Mouse (Mus musculus): ENCODE measurements around the gene Shc4.

The Shc4 gene

DNA sequence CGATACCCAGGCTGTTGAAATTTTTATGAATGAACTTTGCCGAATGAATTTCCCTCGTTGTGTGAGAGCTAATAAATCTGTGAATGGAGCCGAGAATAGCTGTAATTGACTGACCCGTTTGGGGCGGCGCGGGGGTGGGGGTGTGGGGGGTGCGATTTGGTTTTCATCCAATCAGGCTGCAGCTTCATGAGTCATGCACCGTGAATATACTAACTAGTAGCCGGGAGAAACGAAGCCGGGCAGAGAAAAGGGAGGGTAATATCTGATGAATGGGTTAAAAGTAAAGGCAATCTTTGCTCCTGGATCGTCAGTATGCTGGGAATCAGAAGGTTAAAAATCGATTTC is at the start of gene Shc4:
TSS of gene Shc4 (minus strand) at position 63 of the 345 bp plus-strand sequence.
- peak; percentile 60 to 76 for DNase-seq

DNA sequence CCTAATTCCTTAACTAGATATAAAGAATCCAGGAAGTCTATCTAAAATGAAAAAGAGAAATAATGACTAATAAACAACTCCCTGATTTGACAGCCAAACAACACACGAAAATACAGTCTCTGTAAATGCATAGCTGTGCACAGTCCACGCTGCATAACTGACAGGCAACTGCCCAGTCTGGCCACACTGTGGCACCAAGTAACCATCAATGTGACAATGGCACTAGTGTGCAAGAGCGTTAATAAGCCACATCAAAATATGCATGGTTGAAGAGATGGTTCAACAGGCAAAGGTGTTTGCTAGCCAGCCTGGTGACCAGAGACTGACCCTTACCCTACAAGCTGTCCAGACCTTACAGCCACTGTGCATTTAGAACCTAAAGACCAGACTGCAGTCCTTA is 41.1 kb upstream of the Shc4 start:
- peak; percentile 36 to 42 for DNase-seq

DNA sequence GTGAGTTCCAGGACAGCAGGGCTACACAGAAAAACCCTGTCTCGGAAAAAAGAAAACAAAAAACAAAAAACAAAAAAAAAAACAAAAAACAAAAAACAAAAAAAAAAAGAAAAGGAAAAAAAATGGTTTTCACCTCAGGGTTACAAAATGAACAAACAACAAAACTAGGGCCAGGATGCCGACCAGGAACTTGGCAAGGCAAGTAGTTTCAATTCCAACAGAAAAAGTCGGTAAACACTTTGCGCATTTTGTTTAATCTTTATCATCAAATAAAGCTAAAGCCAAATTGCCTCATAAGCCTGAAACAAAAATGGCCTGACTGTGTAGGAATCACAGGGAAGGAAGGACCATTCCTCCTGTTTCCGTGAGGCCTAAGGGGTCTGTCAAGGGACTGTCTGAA is 40.6 kb upstream of the Shc4 start:
- no peak for DNase-seq

DNA sequence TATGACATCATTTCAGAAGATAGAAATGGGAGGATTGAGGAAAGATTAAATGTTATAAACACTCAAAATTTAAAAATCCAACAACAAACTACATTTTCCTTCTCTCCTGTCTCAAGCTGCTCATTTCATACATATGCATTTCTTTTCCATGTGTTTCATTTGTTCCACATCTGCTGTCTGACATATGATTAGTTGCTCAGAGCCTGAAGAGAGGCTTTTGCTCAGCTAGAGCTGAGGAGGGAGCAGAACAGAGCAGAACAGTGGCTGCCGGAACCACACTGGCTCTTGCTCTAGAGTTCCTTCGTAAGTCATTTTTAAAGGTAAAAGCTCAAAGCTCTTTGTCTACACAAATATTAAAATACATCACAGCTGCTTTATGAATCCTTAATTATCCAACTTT is 25.4 kb upstream of the Shc4 start:
- DNase-seq: no peak

DNA sequence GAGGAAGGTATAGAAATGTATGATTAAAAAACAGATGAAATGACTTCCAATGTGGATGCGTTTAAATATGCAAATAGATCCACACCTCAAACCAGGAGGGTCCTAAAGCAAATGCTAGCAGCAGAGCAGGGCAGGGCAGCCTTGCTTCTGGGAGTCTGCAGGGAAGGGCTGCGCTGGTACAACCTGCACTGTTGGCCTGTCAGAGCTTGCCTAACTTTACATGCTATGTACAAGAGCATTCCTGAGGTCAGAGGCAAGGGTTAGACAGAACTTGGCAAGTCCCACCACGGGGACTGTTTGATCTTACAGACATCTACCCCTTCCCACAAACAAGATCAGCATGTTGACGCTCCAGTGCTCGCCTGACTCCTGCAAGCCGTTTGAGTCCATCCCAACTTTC is 15.4 kb upstream of the Shc4 start:
- DNase-seq: no peak

DNA sequence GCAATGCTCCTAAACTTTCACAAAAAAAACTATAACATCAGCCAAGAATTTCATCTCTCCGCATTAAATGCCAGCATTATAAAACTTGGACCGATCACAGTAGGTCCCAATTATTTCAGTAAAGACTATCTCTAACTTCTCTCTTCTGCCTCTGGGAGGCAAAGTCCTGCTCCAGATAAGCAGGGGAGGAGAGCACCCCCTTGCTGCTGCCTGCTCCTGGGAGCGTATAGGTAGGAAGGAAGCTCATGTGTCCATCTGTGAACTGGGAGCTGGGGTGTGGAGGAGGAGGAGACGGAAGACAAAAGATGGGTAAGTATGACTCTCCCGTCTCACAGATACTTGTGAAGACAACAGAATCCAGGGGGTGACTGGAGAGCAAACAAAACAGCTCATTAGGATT is 14.8 kb upstream of the Shc4 start:
- no peak for DNase-seq

DNA sequence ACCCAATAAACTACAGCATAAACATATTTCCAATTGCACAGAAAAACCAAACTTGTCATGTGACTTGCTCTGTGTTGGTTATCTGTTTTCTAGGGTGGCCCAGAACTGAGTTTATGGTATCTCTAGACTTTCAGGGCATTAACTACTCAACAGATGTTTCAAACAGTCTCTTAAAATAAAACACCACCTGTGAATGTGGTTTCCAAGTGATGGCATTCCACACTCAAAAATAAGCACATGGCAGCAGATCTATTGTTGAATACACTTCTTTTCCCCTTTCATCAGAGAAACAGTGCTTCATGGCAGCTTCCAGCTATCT is 12.0 kb upstream of the Shc4 start:
- DNase-seq: no peak

DNA sequence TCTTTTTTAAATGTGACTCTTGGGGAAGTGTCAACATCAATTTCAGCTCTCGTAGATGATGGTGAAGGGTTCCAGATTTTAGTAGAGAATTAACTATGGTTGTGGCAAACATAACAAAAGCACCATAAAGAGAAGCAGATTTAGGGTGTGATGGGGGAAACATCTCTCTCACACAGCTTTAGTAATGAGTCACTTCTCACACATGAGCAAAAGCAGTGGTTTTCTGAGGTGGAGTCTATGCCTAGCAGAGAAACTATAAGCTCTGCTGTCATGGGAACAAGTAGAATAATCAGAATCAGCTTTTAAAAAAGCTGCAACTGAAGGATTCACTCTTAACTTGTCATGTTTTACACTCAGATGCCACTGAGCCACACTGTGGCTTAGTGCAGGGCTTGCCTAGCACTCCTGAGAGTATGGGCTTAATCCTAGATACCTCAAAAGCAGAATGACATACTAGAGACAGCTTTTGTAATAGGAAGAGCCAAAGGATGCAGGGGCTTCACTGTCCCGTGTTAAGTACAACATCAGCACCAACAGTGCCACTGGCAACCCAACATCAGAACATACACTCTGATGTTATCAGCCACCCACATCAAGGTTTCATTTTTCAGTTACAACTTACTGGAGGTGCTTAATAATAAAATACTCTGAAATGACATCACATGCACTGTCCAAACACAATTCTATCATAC is 11.5 kb upstream of the Shc4 start:
- no peak for DNase-seq

DNA sequence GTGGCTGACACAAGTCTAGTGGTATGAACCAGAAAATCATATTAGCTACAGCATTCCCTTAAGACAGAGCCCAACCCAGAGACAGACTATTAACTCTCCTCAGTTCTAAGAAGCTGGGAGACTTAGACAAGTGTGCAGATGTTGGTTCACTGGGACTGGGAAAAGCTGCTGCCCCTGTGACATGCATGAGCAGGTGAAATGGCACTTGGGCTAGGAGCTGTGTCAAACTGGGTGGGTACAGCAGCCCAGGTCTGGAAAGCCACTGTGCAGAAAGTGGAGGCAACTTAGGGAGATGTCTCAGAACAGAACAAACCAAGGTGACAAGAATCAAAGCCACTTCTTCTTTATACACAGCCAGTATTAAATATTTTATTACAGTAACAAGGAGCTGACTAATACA is 10.8 kb upstream of the Shc4 start:
- DNase-seq: no peak

DNA sequence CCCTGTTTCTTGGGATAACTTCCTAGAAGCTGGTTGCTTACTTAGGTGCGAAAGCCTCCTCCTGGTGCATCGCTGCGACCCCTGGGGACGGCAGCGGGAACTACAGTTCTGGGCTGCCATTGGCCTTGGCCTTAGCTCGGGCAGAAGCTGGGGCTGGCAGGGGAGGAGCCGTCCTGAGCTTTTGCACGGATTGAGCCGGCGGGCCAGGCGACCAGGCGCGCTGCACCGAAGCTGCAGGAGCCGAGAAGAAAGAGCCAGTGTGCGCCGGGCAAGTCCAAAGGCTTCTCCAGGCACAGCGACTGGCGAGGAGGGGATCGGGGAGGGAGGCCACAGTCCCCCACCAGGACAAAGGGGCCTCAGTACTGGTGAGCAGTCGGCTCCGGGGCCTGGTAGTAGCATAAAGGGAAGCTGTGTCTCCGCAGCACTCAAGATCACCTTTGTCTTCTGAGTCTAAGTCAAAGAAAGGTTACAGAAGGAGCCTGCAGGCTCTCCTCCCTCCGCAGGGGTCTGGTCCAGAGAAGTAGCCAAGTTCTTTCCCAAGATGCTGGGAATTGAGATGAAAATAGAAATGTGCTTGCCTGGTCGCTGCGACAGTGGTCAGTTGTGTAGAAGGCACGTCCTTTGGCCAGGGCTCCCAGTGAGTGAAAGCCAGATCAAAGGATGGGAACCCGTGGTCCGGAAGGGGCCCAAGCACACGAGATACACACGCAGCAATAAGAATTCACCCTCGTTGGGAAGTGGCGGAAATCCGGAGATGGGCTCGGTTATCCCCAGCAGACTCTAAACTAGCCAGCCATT is 8.0 kb upstream of the Shc4 start:
- DNase-seq: peak; percentile 99

DNA sequence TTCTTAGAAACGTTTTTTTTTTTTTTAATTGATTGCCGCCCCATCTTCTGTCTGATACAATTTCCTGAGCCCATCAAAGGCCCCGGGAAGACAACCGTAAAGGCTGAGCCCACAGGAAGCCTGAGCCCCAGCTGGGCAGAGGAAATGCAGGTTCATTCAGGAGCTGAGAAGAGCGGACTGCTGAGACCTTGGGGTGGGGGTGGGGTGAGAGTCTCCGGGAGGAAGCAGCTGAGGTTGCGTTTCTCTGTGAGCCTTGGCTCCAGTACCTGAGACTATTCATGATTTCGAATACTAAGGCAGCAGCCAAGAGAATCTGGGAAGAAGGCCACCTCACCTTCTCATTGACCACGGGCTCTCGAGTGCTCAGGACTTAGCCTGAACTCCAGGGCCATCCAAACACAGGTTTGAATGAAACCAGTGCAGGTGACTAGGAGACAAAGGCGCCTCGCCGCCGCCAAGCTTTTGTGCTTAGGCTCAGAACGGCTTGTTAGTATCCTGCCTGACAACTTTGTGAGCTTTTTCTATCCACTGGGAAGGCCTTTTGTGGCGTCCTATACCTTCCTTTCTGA is 682 bp upstream of the Shc4 start:
- peak; percentile 50 to 58 for DNase-seq

DNA sequence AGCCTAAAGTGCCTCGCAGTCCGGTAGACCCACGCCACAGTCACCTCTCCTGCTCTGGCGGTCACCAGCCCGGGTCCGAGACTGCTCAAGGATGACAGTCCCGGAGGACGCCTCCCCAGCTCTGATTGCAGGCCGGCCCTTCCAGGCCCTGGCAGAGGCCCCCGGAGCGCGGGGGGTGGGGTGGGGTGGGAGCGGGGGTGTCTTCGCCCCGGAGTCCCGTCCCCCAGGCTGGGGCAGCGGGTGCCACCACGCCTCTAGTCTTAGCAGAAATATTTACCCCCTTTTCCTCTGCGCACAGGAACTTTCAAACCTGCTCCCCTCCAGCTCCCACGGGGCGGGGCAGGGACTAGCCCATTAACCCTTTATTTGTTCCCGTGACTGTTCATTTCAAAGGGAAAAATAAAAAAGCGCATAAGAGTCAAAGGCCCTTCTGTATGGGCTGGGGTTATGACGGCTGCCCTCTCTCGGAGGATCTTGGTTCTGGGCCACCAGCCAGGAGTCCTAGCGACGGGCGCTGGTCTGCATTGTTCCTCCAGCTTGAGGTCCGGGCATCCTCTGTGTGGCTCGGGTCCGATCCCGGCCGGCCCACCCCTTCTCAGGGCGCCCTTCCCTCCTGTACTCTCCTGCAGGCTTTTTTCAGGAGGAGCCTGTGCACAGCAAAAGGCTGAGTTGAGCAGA is 401 bp downstream of the Shc4 start:
- DNase-seq: peak; percentile 82 to 84

DNA sequence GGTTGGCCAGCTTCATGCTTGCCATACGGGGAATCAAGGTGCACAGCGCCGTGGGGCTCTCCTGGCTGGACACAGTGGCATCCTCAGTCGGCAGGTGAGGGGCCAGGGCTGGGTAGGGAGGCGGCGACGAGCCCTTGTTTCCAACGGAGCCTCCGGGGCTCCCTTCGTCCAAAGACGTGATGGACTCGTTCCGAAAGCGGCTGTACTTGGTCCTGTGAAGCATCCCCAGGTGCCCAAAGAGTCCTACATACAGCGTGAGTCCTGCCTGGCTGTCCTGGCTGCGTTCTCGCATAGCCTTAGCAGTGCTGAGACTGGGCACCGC is 901 bp downstream of the Shc4 start:
- DNase-seq: no peak

DNA sequence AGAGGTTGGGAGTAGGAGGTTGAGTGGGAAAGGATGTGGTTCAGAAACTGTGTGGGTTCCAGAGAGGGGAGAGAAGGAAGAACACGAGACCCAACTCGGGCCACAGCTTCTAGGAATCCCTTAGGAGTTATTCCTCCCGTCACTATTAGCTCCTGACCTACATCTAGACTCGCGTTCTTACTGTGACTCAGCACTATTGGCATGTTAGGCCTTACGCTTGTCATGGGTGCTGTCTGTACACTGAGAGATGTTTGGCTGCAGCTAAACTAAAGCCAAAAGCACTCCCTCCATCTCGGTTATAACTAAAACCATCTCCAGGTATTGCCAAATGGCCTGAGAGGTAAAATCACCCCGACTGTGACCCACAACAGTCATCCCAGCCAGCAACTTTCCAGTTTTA is 7.3 kb downstream of the Shc4 start:
- no peak for DNase-seq

DNA sequence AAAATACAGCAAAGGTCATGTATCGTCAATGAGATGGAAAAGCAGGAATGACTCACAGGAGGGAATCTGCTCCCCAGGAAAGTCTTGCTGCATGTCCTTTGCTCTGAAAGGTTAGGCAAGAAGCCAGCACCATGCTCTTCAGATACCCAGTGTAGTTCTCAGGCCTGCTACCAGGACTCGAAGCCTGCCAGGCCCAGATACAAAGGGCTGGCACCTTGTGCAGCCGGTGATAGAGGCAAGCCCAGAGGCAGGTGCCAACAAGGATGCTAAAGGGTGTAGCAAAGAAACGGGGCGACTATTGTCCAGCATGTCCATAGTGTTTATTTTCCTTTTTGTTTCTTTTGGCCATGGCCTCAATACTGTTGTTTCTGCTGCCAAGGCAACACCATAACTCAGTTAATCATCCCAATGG is 17.4 kb downstream of the Shc4 start:
- DNase-seq: peak in 1 of 2 experiments; percentile 25

DNA sequence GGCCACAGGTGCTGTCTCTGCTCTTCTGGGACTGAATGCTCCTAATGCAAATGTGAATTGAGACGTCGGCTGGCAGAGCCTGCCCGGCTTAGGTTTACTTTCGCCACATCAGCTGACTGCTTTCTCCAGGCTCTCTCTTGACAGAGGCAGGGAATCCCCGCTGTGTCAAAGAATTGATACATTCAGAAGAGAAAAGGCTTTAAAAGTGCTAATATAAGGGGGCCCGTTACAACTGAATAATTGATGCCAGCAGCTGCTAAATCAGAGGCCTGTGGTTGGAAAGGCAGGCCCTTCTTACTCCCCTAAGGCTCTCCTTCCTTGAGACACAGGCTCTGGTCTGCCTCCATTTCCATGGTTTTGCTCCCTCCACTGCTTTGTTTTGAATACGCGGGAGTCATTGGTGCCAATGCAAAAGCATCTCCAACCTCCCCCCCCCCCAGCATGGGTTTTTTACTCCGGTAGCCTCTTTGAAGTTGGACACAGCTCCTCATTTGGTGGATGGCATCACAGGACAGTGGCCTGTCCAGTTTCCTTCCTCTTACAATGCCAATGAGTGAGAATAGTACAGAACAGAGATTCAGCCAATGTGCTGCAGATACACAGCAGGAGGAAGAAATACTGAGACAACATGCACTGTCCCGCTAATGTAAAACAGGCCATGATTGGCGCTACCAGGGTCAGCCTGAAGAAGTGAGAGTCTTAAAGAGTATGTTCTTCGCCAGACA is 18.9 kb downstream of the Shc4 start:
- DNase-seq: no peak

DNA sequence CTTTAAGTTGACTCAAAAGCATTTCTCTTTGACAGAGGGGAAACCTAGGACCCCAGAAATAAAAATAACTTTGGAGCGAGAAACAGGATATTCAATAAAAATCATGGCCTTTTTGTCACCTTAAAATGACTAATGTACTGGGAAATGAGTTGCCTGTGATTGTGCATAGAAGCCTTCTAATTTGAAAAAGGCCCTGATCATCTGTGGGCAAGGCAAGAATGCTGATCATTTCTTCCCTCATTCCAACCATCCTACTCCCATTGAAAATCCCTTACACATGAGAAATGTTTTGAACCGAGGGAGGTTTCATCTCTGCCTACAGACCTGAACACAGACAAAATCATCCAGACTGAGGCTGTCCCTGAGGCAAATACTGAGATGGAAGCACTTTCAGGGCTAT is 21.1 kb downstream of the Shc4 start:
- DNase-seq: no peak

DNA sequence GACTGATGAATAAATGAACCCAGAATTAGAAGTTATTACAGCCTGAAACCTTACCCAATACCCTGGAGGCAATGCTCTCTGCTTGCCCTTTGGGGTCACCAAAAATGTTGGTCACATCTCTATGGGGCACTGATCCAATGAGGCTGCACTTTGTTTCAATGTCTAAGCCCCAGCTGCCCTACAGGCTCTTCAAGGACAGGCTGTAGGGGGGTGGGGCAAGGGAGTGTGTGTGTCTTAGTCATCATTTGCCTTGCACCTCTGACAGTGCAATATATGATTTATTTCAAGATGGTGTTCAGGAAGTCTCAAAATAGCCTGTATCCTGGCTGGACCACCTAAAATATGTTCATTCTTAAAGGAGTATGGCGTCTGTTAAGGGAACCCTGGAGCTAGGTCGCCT is 22.3 kb downstream of the Shc4 start:
- DNase-seq: no peak

DNA sequence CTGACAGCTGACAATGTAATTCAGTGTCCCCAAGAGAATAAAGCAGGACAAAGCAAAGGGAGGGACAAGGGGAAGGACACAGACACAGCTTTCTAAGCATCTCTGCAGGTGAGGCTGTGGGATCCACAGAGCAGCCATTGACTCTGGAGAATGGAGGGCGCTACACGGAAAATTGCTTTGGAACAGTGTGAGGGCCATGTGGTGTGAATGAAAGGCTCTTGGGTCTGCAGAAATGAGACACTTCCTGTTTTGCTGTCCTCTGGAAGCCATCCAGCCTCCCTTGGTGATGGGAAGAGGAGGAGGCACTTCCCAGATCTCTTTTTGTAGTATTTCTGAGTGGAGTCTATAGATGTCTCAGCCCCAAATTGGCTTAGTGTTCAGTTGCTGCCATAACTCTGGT is 27.7 kb downstream of the Shc4 start:
- DNase-seq: peak in 1 of 2 experiments; percentile 38

DNA sequence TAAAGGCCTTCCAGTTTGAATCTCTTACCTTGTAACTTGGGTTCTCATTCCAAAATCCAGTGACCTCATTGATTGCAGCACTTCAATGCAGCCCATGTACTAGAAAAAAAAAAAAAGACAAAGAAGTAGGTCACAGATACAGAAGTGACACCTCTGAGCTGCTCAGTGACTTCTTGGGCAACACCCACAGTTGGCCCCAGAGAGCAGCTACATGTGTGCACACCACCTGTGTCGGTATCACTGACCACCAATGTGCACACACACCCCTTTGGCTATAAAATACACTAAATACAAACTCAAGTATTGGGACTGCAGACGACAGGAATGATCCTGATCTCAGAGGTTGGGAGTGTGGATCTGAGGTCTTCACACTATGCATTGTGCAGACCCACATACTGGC is 29.1 kb downstream of the Shc4 start:
- DNase-seq: no peak

DNA sequence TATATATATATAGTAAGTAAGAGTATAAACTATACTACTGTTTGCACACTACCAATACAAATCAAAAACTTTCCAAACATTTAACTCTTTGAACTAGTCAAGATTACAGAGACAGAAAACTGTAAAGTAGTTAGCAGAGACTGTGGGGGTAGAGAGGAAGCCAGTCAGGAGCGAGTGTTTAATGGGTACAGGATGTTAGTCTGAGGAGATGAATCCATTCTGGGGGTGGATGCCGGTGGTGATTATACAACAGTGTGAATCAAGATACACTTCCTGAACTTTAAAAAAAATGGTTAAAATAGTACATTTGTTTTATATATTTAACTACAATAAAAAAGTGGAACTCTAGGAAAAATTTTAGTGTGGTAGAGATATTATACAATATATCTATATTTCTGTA is 31.9 kb downstream of the Shc4 start:
- DNase-seq: no peak

DNA sequence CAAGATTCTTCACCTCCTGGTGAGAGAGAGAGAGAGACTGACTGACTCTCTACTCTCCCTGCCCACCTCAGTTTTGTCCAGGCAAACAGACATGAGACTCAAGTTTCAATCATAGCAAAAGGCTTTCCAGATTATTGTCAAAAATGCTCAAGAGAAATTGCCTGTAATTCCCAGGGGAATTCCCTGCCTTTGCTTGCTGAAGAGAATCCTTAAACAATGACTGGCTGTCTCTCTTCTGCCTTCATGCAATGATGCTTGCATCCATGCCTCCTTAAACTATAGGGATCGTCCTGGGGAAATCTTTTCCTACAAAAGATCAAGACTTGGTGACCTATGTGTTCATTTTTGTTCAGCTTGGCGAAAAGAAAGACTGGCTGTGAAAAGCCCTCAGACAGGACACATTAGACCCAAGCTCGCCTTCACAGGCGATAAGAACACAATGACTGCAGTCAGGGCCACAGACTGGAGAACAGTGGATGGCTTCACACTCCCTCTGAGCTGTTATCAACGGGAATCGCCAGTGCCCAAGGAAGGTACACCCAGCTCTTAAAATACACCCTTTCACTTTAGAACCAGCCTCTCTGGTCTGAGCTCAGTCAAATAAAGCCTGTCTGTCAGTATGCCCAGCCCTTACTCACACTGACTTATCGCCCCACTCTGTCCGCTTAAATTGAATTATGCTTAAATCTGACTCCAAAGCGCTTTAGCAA is 38.4 kb downstream of the Shc4 start:
- no peak for DNase-seq

Measured in cerebellum, postnatal 14 days (tissue).